Mouse (Mus musculus) activated CD4-positive, CD25-positive, alpha-beta regulatory T cell (primary cell): ENCODE data around the gene Zkscan5. TPM values are rescaled to one million over a fixed set of nuclear protein-coding genes. Genes with fewer than 3 reads are reported as not detected.

ENCODE experiments used
- polyA plus RNA-seq, 2 experiments: library from polyadenylated mRNA; unstranded; fragments of 100-300 nt; shearing (Covaris generic); gene quantifications; one replicate each; pipeline ENCODE4 v1.2.1; 2017

Zkscan5 gene
- 1 to 10 TPM; 4.2 to 7.6 TPM for polyA plus RNA-seq

GRCm38 (mm10) chr5:145203936-145204691 is at the start of gene Zkscan5:
Gene Zkscan5 (plus strand): TSS chr5:145204562.

GRCm38 (mm10) chr5:145166536-145167305 is 37.6 kb upstream of the Zkscan5 start, which contains the start of the genes Ptcd1 and Cpsf4:
Gene Ptcd1 (minus strand): TSS chr5:145167108.
Gene Cpsf4 (plus strand): TSS chr5:145167213.

DNA sequence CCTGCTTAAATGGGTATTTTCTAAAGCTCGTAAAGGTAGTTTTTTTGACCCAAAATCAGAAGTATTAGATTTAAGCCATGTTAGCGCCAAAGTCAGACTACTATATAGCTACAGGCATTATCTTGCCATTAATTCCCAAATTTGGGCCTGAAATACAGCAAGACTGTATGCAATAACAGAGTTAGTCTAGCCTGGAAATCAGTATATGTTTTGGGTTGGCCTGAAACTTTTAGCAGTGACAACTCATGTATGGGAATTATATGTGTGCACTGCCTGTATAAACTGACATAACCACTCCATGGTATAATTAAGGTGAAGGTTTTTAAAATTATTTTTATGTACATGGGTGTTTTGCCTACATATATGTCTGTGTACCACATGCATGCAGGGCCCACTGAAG is 12.4 kb upstream of the Zkscan5 start, which contains the start of gene Atp5j2:
Gene Atp5j2 (minus strand): TSS at position 101 of the 400 bp plus-strand sequence.

DNA sequence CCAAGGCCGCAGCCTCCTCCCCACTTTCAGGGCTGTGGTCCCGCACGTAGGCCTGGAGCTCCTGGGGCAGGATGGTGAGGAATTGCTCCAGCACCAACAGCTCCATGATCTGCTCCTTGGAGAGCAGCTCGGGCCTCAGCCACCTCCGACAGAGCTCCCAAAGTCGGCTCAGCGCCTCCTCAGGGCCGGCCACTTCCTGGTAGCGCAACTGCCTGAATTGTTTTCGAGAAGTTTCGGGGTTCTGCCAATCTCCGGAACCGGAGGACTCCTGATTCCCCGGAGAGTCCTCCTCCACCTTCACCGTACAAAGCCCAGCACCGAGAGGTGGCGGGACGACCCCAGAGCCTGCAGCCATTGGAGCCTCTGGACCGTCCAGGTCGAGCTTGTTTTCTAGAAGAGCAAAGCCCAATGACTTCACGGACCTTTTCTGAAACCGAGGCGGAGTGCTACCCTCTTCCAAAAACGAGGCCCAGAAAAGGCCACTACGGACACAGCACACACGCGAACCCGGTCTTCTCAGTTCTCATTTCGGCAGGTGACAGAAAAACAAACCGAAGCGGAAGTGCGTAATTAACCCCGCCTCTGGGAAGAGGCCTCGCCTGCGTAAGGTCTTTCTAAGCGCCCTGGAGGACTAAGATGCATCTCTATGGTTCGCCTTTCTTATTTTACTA is 2.9 kb upstream of the Zkscan5 start, which contains the start of gene Zkscan14:
Gene Zkscan14 (minus strand): TSS at position 548 of the 671 bp plus-strand sequence.

GRCm38 (mm10) chr5:145231367-145231871 is 27.1 kb downstream of the Zkscan5 start, which contains the start of gene Zfp655:
Gene Zfp655 (plus strand): TSS chr5:145231715.

Other genes with a start within 250 kb of the Zkscan5 start
- 10 to 100 TPM; 26.6 to 28.4 TPM for gene Smurf1, start 238.7 kb upstream of the Zkscan5 start, polyA plus RNA-seq
- not detected for gene Gm4871, start 171.8 kb upstream of the Zkscan5 start, polyA plus RNA-seq
- not detected for gene 1700018F24Rik, start 161.6 kb upstream of the Zkscan5 start, polyA plus RNA-seq
- gene Arpc1a, start 120.7 kb upstream of the Zkscan5 start, polyA plus RNA-seq: 10 to 100 TPM; 71.7 to 83.7 TPM
- gene Kpna7, start 120.5 kb upstream of the Zkscan5 start, polyA plus RNA-seq: under 1 TPM in 1 of 2 experiments, not detected in 1; 0.55 TPM
- 1,000 to 10,000 TPM; 1,057 to 1,320 TPM for gene Arpc1b, start 90.3 kb upstream of the Zkscan5 start, polyA plus RNA-seq
- 10 to 100 TPM; 51.2 to 52.0 TPM for gene Pdap1, start 64.3 kb upstream of the Zkscan5 start, polyA plus RNA-seq
- gene Bud31, start 64.2 kb upstream of the Zkscan5 start, polyA plus RNA-seq: 100 to 1,000 TPM; 193 to 252 TPM
- 10 to 100 TPM; 14.9 to 21.3 TPM for gene Ptcd1, start 37.5 kb upstream of the Zkscan5 start, polyA plus RNA-seq
- 10 to 100 TPM; 31.4 to 34.2 TPM for gene Cpsf4, start 37.3 kb upstream of the Zkscan5 start, polyA plus RNA-seq
- gene Atp5j2, start 12.5 kb upstream of the Zkscan5 start, polyA plus RNA-seq: 100 to 1,000 TPM; 455 to 490 TPM
- gene Zkscan14, start 2.7 kb upstream of the Zkscan5 start, polyA plus RNA-seq: 10 to 100 TPM; 23.5 to 28.9 TPM
- 10 to 100 TPM; 47.0 to 48.1 TPM for gene Zfp655, start 27.2 kb downstream of the Zkscan5 start, polyA plus RNA-seq
- 1 to 10 TPM in 1 of 2 experiments, under 1 TPM in 1; 0.54 to 2.7 TPM for gene Zscan25, start 75.9 kb downstream of the Zkscan5 start, polyA plus RNA-seq
- not detected for gene Cyp3a57, start 140.7 kb downstream of the Zkscan5 start, polyA plus RNA-seq